Mouse (Mus musculus): ENCODE results near the gene Sapcd1. TPM values are rescaled to one million over a fixed set of nuclear protein-coding genes. Genes with fewer than 3 reads are reported as not detected.

The Sapcd1 gene
- polyA plus RNA-seq, 1 experiment from 2014 or later = 21.3 TPM

DNA sequence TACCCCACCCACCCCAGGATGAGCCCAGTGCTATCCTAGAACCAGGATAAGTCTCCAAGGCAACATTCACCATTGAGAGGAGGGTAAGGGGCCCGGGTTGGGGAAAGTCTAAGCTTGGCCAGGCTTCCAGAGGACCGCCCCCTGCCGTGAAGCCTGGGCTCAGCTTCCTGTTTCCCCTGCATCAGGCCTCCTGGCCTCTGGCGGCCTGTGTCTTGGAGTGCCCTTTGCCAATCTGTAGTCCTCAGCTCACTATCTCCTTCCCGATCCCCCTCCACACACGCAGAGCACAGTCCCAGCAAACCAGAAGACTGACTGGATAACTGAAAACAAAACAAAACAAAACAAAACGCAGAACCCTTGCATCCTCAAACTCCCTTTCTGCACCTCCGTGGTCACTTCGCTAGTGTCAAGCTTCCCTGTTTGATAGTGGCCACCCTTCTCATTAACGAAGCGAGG lies 21.8 kb upstream of the Sapcd1 start, which contains the start of gene Clic1:
Gene Clic1 (plus strand): TSS at position 406 of the 456 bp plus-strand sequence.
- 2% methylated on average over 11 of the region's 11 CpGs for WGBS
- ATAC-seq (ENCODE audit: insufficient number of reproducible peaks, insufficient read depth, low FRiP score, low read depth) = peak; percentile 40; the same call in 1 of the 2 replicates
- no peaks in the 10 kb centered on the region for H3K9me3 ChIP-seq (ENCODE audit: control insufficient read depth, low read depth, low read length)

DNA sequence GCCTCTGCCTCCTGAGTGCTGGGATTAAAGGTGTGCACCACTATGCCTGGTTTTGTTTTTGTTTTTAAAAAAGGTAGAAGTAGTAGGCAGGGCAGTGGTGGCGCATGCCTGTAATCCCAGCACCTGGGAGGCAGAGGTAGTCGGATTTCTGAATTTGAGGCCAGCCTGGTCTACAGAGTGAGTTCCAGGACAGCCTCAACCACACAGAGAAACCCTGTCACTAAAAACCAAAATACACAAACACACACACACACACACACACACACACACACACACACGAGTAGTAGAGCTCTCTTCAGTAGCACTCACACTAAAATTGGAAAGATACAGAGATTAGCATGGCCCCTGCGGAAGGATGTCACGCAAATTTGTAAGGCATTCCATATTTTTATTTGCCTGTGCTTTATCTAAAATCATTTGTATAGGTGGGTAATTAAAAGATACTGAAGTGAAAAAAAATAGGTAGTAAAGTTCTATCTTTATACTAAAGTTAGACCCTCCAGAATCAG lies 21.2 kb upstream of the Sapcd1 start:
- Histone ChIP-seq H3K9me3 (ENCODE audit: control insufficient read depth, low read depth, low read length) (no peaks in the 10 kb centered on the region), H3K9ac (replicated peaks; ENCODE audit: low read depth, low read length) (no peak overlapping the region), H3K27ac (ENCODE audit: low read length) (peak overlapping the region; percentile 100), H3K4me3 (ENCODE audit: low read depth, low read length) (peak overlapping the region; percentile 78; the same call in 1 of the 2 replicates), H3K4me2 (replicated peaks; ENCODE audit: low read depth, low read length) (peak overlapping the region; percentile 90), H3K36me3 (ENCODE audit: control insufficient read depth, insufficient read depth, low read length) (peaks cover 18% of the 10 kb centered on the region), H3K27me3 (ENCODE audit: control insufficient read depth, insufficient read depth, low read length) (no peaks in the 10 kb centered on the region), H3K4me1 (ENCODE audit: control insufficient read depth, insufficient read depth, low read length) (peaks cover 46% of the 10 kb centered on the region)
- ATAC-seq (ENCODE audit: insufficient number of reproducible peaks, insufficient read depth, low FRiP score, low read depth) = no peak
- WGBS = 73% methylated on average over 5 of the region's 5 CpGs

More for the DNA sequence above, 21.8 kb upstream of the Sapcd1 start, which contains the start of gene Clic1:
- peaks cover 46% of the 10 kb centered on the region for H3K4me1 ChIP-seq (ENCODE audit: control insufficient read depth, insufficient read depth, low read length)
- H3K36me3 ChIP-seq (ENCODE audit: control insufficient read depth, insufficient read depth, low read length) = peaks cover 24% of the 10 kb centered on the region
- H3K27me3 ChIP-seq (ENCODE audit: control insufficient read depth, insufficient read depth, low read length) = no peaks in the 10 kb centered on the region
- peak within 1 kb of the TSS; percentile 100 for H3K27ac ChIP-seq (ENCODE audit: low read length)
- peak within 1 kb of the TSS; percentile 78 for H3K4me3 ChIP-seq (ENCODE audit: low read depth, low read length)
- peak within 1 kb of the TSS; percentile 90 for H3K4me2 ChIP-seq (replicated peaks; ENCODE audit: low read depth, low read length)
- H3K9ac ChIP-seq (replicated peaks; ENCODE audit: low read depth, low read length) = peak within 1 kb of the TSS; percentile 82

DNA sequence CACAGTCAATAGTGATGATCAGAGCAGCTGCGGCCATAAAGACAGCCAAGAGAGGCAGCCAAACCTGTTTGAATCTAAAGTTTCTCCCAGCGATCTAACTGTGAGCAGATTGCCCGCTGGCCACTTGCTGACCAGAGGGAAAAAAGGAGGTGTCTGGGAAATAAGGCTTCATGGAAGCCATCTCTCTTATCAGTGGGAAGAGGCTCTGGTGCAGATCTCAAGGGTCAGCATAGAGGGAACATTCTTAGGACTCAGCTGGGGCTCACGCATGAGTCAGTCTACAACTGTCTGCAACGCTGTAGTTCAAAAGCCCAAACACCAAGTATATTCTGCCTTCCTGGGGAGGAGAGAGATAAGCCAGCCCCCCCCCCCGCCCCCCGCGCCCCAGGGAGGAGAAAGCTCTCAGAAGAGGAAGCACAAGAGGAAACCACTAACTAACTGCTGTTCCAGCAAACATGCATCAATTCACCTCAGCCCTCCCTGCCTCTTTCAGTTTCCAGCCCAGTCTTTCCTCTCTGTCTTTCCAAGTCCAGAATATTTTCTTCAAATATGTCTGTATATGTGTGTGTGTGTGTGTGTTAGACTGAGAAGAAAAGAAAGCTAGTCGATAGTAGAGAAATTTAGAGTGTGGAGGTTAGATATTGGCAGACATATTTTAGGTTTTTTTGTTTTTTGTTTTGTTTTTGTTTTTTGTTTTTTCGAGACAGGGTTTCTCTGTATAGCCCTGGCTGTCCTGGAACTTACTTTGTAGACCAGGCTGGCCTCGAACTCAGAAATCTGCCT lies 20.5 kb upstream of the Sapcd1 start:
- H3K36me3 ChIP-seq (ENCODE audit: control insufficient read depth, insufficient read depth, low read length) = peaks cover 12% of the 10 kb centered on the region
- peaks cover 46% of the 10 kb centered on the region for H3K4me1 ChIP-seq (ENCODE audit: control insufficient read depth, insufficient read depth, low read length)
- H3K9ac ChIP-seq (replicated peaks; ENCODE audit: low read depth, low read length) = no peak overlapping the region
- no peaks in the 10 kb centered on the region for H3K27me3 ChIP-seq (ENCODE audit: control insufficient read depth, insufficient read depth, low read length)
- peak overlapping the region; percentile 100 for H3K27ac ChIP-seq (ENCODE audit: low read length)
- peak overlapping the region; percentile 28 for H3K4me2 ChIP-seq (replicated peaks; ENCODE audit: low read depth, low read length)
- WGBS = 27% methylated on average over 11 of the region's 11 CpGs
- H3K9me3 ChIP-seq (ENCODE audit: control insufficient read depth, low read depth, low read length) = no peaks in the 10 kb centered on the region
- no peak overlapping the region for H3K4me3 ChIP-seq (ENCODE audit: low read depth, low read length)
- ATAC-seq (ENCODE audit: insufficient number of reproducible peaks, insufficient read depth, low FRiP score, low read depth) = no peak

DNA sequence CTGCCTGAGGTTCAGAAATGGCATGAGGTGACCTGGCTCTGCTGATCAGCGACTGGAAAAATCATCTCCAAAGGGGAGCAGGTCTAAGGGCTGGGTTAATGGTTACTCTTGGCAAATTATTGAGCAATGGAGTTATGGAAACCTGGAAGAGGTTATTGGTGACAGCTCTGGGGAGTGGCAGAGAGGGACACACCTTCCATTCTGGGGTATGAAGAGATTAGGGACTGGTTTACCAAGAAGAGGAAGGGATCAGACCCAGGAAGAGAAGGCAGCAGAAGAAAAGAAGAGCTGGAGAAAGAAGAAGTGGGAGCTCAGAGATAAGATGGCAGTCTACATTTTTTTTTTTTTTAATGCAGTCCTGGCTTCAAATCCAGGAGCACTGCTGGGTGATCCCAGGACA lies 19.9 kb upstream of the Sapcd1 start:
- Histone ChIP-seq H3K4me3 (ENCODE audit: low read depth, low read length) (no peak overlapping the region), H3K4me2 (replicated peaks; ENCODE audit: low read depth, low read length) (peak overlapping the region; percentile 28), H3K36me3 (ENCODE audit: control insufficient read depth, insufficient read depth, low read length) (peaks cover 6% of the 10 kb centered on the region), H3K9ac (replicated peaks; ENCODE audit: low read depth, low read length) (no peak overlapping the region), H3K9me3 (ENCODE audit: control insufficient read depth, low read depth, low read length) (no peaks in the 10 kb centered on the region), H3K27me3 (ENCODE audit: control insufficient read depth, insufficient read depth, low read length) (no peaks in the 10 kb centered on the region), H3K4me1 (ENCODE audit: control insufficient read depth, insufficient read depth, low read length) (peaks cover 42% of the 10 kb centered on the region), H3K27ac (ENCODE audit: low read length) (peak overlapping the region; percentile 100)
- no peak for ATAC-seq (ENCODE audit: insufficient number of reproducible peaks, insufficient read depth, low FRiP score, low read depth)
- WGBS = 38% methylated on average over 1 of the region's 1 CpGs

DNA sequence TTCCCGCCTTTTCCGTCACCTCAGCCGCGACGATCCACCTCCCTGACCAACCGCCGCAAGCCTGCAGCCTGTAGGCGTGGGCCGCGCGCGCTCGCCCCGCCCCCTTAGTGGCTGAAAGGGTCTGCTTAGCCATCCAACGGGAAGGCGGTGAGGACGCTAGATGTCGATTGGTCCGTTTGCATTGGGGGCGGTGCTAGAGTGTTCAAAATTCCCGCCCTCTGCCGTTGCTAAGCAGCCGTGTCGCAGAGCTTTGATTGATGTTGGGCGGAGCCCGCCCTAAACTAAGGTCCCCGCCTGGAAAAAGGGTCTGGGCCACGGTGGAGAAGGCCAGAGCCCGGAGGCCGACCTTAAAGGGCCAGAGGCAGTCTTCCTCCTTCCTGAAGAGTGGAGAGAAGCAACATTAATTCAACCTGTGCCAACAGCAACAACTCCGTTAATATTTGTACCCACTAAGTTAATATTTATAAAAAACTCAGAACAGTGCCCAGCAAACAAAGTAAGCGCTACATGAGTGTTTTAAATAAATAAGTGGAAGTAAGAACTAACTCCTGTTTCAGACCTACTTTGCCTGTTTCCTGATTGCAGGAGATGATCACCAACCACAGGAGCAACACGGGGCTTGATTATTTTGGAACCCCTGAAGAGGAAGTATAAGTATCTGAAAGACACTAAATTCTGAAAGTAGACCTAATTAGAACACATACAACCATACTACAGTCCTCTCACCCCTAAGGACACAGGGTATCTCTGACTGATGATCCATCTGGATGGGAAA lies 19.1 kb upstream of the Sapcd1 start, which contains the start of gene Msh5:
Gene Msh5 (minus strand): TSS at position 65 of the 775 bp plus-strand sequence.
- peak; percentile 91 for ATAC-seq (ENCODE audit: insufficient number of reproducible peaks, insufficient read depth, low FRiP score, low read depth)
- H3K4me1 ChIP-seq (ENCODE audit: control insufficient read depth, insufficient read depth, low read length) = peaks cover 36% of the 10 kb centered on the region
- WGBS = 2% methylated on average over 33 of the region's 33 CpGs

DNA sequence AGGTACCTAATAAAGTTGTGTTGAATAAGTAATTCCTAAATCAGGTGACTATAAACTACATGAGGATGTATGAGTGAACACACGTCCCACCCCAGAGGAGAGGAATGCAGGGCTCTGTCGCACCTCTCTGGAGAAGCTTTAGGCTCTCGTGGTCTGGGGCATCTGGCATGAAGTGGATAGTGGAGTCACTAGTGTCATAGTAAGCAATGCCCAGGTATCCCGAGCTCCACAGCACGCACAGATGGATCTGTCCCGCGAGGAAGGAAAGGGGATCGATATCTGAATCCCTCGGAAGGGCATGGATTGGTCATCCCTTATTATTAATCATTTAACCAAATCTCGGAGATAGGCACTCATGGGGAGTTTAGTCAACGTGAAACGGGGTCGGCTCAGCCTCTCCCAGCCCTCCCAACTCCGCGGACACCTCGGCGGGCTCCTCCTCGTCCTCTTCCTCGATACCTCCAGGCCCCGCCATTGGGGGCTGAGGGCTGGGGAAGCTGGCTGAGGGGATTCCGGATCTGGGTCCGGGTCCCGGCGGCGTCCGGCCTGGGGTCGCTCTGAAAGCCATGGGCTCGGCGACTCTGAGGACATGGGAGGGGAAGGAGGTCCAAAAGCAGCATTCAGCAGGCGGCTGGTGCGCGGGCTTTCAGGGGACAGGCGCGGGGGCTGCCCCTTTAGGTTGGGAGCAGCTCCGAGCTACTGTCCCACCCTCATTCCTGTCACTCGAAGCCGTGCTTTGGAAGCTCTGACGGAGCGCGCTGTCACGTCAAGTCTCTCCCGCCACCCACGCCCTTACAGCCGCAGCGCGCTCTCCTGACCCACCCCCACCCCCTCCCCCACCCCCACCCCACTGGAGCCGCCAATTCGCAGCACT lies 18.2 kb upstream of the Sapcd1 start:
- ATAC-seq (ENCODE audit: insufficient number of reproducible peaks, insufficient read depth, low FRiP score, low read depth) = no peak
- Histone ChIP-seq H3K9me3 (ENCODE audit: control insufficient read depth, low read depth, low read length) (no peaks in the 10 kb centered on the region), H3K4me3 (ENCODE audit: low read depth, low read length) (peak overlapping the region; percentile 61), H3K36me3 (ENCODE audit: control insufficient read depth, insufficient read depth, low read length) (no peaks in the 10 kb centered on the region), H3K4me2 (replicated peaks; ENCODE audit: low read depth, low read length) (peak overlapping the region; percentile 98), H3K9ac (replicated peaks; ENCODE audit: low read depth, low read length) (peak overlapping the region; percentile 92), H3K27me3 (ENCODE audit: control insufficient read depth, insufficient read depth, low read length) (no peaks in the 10 kb centered on the region), H3K4me1 (ENCODE audit: control insufficient read depth, insufficient read depth, low read length) (peaks cover 35% of the 10 kb centered on the region), H3K27ac (ENCODE audit: low read length) (peak overlapping the region; percentile 100)
- WGBS = 4% methylated on average over 43 of the region's 48 CpGs

More for the DNA sequence above, 19.1 kb upstream of the Sapcd1 start, which contains the start of gene Msh5:
- H3K36me3 ChIP-seq (ENCODE audit: control insufficient read depth, insufficient read depth, low read length) = no peaks in the 10 kb centered on the region
- H3K27ac ChIP-seq (ENCODE audit: low read length) = peak within 1 kb of the TSS; percentile 100
- H3K9ac ChIP-seq (replicated peaks; ENCODE audit: low read depth, low read length) = peak within 1 kb of the TSS; percentile 92
- no peaks in the 10 kb centered on the region for H3K27me3 ChIP-seq (ENCODE audit: control insufficient read depth, insufficient read depth, low read length)
- H3K4me3 ChIP-seq (ENCODE audit: low read depth, low read length) = peak within 1 kb of the TSS; percentile 61
- H3K4me2 ChIP-seq (replicated peaks; ENCODE audit: low read depth, low read length) = peak within 1 kb of the TSS; percentile 98
- no peaks in the 10 kb centered on the region for H3K9me3 ChIP-seq (ENCODE audit: control insufficient read depth, low read depth, low read length)

DNA sequence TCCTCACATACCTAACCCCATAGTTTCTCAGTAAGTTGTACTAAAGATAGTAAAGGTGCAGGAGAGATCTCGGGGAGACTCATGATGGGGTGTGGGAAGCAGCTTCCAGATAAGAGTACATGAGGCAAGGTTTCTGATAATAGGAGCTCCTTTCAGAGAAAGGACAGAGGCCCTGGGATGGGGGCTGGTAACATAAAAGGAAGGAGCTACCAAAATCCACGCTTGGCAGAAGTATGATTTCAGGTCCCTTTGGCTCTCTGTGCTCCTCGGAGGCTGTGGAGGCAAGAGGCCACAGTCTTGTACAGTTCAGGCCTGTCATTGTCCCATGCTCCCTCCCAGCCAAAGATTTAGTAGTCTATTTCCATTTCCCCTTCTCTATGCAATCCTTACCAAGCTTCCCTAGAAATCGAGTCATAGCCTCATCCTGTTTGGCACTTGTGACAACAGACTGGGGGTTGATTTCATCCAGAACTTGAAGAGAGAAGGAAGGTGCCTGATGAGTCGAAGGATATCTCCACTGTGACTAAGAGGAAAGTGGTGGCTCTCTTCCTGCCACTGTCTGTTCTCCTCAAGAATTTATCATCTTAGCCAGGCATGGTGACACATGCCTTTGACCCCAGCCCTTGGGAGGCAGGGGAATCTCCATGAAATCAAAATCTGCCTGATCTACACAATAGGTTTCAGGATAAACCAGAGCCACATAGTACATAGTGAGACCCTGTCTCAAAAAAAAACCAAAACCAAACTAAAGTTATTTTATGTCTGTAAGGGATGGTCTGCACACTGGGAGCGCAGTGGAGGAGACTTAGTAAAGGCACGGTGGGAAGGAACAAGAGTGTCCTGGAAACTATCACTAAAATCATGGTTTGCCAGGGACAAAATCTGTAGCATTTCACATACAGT lies 17.3 kb upstream of the Sapcd1 start:
- Histone ChIP-seq H3K9me3 (ENCODE audit: control insufficient read depth, low read depth, low read length) (no peaks in the 10 kb centered on the region), H3K4me1 (ENCODE audit: control insufficient read depth, insufficient read depth, low read length) (peaks cover 35% of the 10 kb centered on the region), H3K27me3 (ENCODE audit: control insufficient read depth, insufficient read depth, low read length) (no peaks in the 10 kb centered on the region), H3K4me2 (replicated peaks; ENCODE audit: low read depth, low read length) (peak overlapping the region; percentile 98), H3K9ac (replicated peaks; ENCODE audit: low read depth, low read length) (no peak overlapping the region), H3K4me3 (ENCODE audit: low read depth, low read length) (peak overlapping the region; percentile 61), H3K36me3 (ENCODE audit: control insufficient read depth, insufficient read depth, low read length) (no peaks in the 10 kb centered on the region), H3K27ac (ENCODE audit: low read length) (no peak overlapping the region; the same call in 1 of the 2 replicates)
- 78% methylated on average over 7 of the region's 7 CpGs for WGBS
- no peak for ATAC-seq (ENCODE audit: insufficient number of reproducible peaks, insufficient read depth, low FRiP score, low read depth)
